Mouse (Mus musculus): Measurements from ENCODE around the gene Ap1m1.

GRCm38 (mm10) chr8:72273807-72274206 lies 34.0 kb downstream of the Ap1m1 start:
- TF ChIP-seq CTCF (IDR thresholded peaks at IDR 0.05; ENCODE audit: insufficient read depth, low read length) (no peak), POLR2A (IDR thresholded peaks at IDR 0.05; ENCODE audit: borderline replicate concordance, extremely low read depth, low read depth, low read length) (no peak)
